Mouse (Mus musculus) myocyte (in vitro differentiated cells): ENCODE measurements at regions not wholly inside any gene's neighbourhood (a gene's known extent, or its start where the extent isn't known, plus 50 kb on each side); places are given as distances from the start of the nearest gene placed in this dataset.

Source experiments
- H3K27me3 ChIP-seq: one replicate; pipeline ENCODE4 v1.6.1; 2011; ENCODE audit not compliant: control insufficient read depth, insufficient read depth, insufficient read length
- H3K36me3 ChIP-seq: one replicate; pipeline ENCODE4 v1.6.1; 2011; ENCODE audit not compliant: control insufficient read depth, insufficient read depth
- H3K4me2 ChIP-seq: one replicate; pipeline ENCODE4 v1.6.1; 2011; ENCODE audit warnings: low read depth, control low read depth
- H3K4me3 ChIP-seq: one replicate; pipeline ENCODE4 v1.5.1; 2011; ENCODE audit warnings: mild to moderate bottlenecking, control low read depth, moderate library complexity
- H3K79me2 ChIP-seq: one replicate; pipeline ENCODE4 v1.6.1; 2011; ENCODE audit not compliant: control insufficient read depth, insufficient read depth
- H3ac ChIP-seq: one replicate; pipeline ENCODE4 v1.6.1; 2011; ENCODE audit not compliant: control insufficient read depth, insufficient read length
- CEBPB ChIP-seq: IDR thresholded peaks from 2 replicates; pipeline ENCODE4 v1.6.1; 2011; ENCODE audit warnings: mild to moderate bottlenecking, moderate library complexity; ENCODE audit not compliant: poor library complexity, insufficient read depth, severe bottlenecking
- E2F4 ChIP-seq: IDR thresholded peaks from one replicate; pipeline ENCODE4 v1.6.1; 2011; ENCODE audit warnings: mild to moderate bottlenecking, control low read depth, moderate library complexity; ENCODE audit not compliant: insufficient read depth
- MAX ChIP-seq: IDR thresholded peaks from one replicate; pipeline ENCODE4 v1.6.1; 2011; ENCODE audit warnings: low read depth, mild to moderate bottlenecking, control low read depth
- MYOD1 ChIP-seq, 3 experiments: IDR thresholded peaks; one replicate each; pipeline ENCODE4 v1.6.1; 2011; ENCODE audit warnings: control low read depth in 2 of 3, low read depth in 2 of 3, mild to moderate bottlenecking in 2 of 3, moderate library complexity in 1 of 3; ENCODE audit not compliant: insufficient read length in 2 of 3, control insufficient read depth in 1 of 3
- MYOG ChIP-seq, 3 experiments: IDR thresholded peaks; one replicate each; pipeline ENCODE4 v1.6.1; 2011; ENCODE audit warnings: control low read depth in 2 of 3, low read depth in 2 of 3, mild to moderate bottlenecking in 2 of 3; ENCODE audit not compliant: insufficient read length in 2 of 3, control insufficient read depth in 1 of 3, insufficient read depth in 1 of 3
- POLR2A ChIP-seq: IDR thresholded peaks from one replicate; pipeline ENCODE4 v1.6.1; 2011; ENCODE audit warnings: low read depth, mild to moderate bottlenecking, control low read depth, moderate library complexity; ENCODE audit not compliant: insufficient read length
- POLR2AphosphoS2 ChIP-seq: IDR thresholded peaks from one replicate; pipeline ENCODE4 v1.6.1; 2011; ENCODE audit warnings: low read depth, control low read depth; ENCODE audit not compliant: insufficient read length
- REST ChIP-seq: IDR thresholded peaks from one replicate; pipeline ENCODE4 v1.6.1; 2011; ENCODE audit warnings: mild to moderate bottlenecking, control low read depth, moderate library complexity; ENCODE audit not compliant: insufficient read depth, insufficient read length
- SRF ChIP-seq: IDR thresholded peaks from one replicate; pipeline ENCODE4 v1.6.1; 2011; ENCODE audit warnings: low read depth; ENCODE audit not compliant: control insufficient read depth, insufficient read length
- TCF12 ChIP-seq: IDR thresholded peaks from one replicate; pipeline ENCODE4 v1.6.1; 2011; ENCODE audit warnings: mild to moderate bottlenecking, control low read depth; ENCODE audit not compliant: poor library complexity, insufficient read depth, severe bottlenecking
- TCF3 ChIP-seq: IDR thresholded peaks from one replicate; pipeline ENCODE4 v1.6.1; 2011; ENCODE audit warnings: low read depth, control low read depth; ENCODE audit not compliant: insufficient read length
- USF1 ChIP-seq: IDR thresholded peaks from one replicate; pipeline ENCODE4 v1.6.1; 2011; ENCODE audit warnings: low read depth, mild to moderate bottlenecking, control low read depth, moderate library complexity

GRCm38 (mm10) chr10:51843099-51843498, 165.5 kb downstream of the Rfx6 start:
- H3K4me2 ChIP-seq = no peak overlapping the region
- H3K4me3 ChIP-seq = no peak overlapping the region
- H3K27me3 ChIP-seq = no peaks in the 10 kb centered on the region
- TF ChIP-seq MYOG (IDR thresholded peaks at IDR 0.05; ENCODE audit: control insufficient read depth in 1 of 3, insufficient read depth in 1 of 3, insufficient read length in 2 of 3, low read depth in 2 of 3) (no peak), REST (no peak), USF1 (no peak), TCF3 (no peak), CEBPB (no peak), E2F4 (no peak), MYOD1 (IDR thresholded peaks at IDR 0.05; ENCODE audit: control insufficient read depth in 1 of 3, insufficient read length in 2 of 3, low read depth in 2 of 3) (no peak), MAX (no peak), SRF (no peak), POLR2A (no peak), POLR2AphosphoS2 (no peak), TCF12 (no peak)
- no peaks in the 10 kb centered on the region for H3K79me2 ChIP-seq
- H3K36me3 ChIP-seq = no peaks in the 10 kb centered on the region
- H3ac ChIP-seq = no peak overlapping the region

- Histone ChIP-seq H3K4me2 (no peak overlapping the region), H3K36me3 (no peaks in the 10 kb centered on the region), H3ac (no peak overlapping the region), H3K4me3 (no peak overlapping the region), H3K27me3 (no peaks in the 10 kb centered on the region), H3K79me2 (no peaks in the 10 kb centered on the region)
- no peak for TF ChIP-seq REST
- no peak for TF ChIP-seq CEBPB
- no peak for TF ChIP-seq POLR2AphosphoS2
- no peak for TF ChIP-seq MYOD1 (IDR thresholded peaks at IDR 0.05; ENCODE audit: control insufficient read depth in 1 of 3, insufficient read length in 2 of 3, low read depth in 2 of 3)
- TF ChIP-seq USF1 = no peak
- TF ChIP-seq MAX = no peak
- no peak for TF ChIP-seq TCF12
- TF ChIP-seq TCF3 = no peak
- TF ChIP-seq POLR2A = no peak
- TF ChIP-seq MYOG (IDR thresholded peaks at IDR 0.05; ENCODE audit: control insufficient read depth in 1 of 3, insufficient read depth in 1 of 3, insufficient read length in 2 of 3, low read depth in 2 of 3) = no peak
- TF ChIP-seq E2F4 = no peak
- no peak for TF ChIP-seq SRF
Observed at GRCm38 (mm10) chr10:51846287-51846686, 168.7 kb downstream of the Rfx6 start.

- Histone ChIP-seq H3K4me2 (no peak overlapping the region), H3K27me3 (no peaks in the 10 kb centered on the region), H3K4me3 (no peak overlapping the region), H3K36me3 (no peaks in the 10 kb centered on the region), H3K79me2 (no peaks in the 10 kb centered on the region), H3ac (no peak overlapping the region)
- no peak for TF ChIP-seq POLR2A
- TF ChIP-seq SRF = no peak
- no peak for TF ChIP-seq CEBPB
- no peak for TF ChIP-seq MYOG (IDR thresholded peaks at IDR 0.05; ENCODE audit: control insufficient read depth in 1 of 3, insufficient read depth in 1 of 3, insufficient read length in 2 of 3, low read depth in 2 of 3)
- TF ChIP-seq MYOD1 (IDR thresholded peaks at IDR 0.05; ENCODE audit: control insufficient read depth in 1 of 3, insufficient read length in 2 of 3, low read depth in 2 of 3) = peak in 1 of 3 experiments; percentile 23
- TF ChIP-seq TCF12 = peak; percentile 16
- no peak for TF ChIP-seq REST
Observed at GRCm38 (mm10) chr10:51869409-51869808, 152.9 kb upstream of the Vgll2 start.

GRCm38 (mm10) chr10:51911066-51911691, 111.1 kb upstream of the Vgll2 start:
- H3K4me2 ChIP-seq = no peak overlapping the region
- H3K4me3 ChIP-seq = no peak overlapping the region
- H3K27me3 ChIP-seq = no peaks in the 10 kb centered on the region
- no peaks in the 10 kb centered on the region for H3K79me2 ChIP-seq
- no peak overlapping the region for H3ac ChIP-seq
- H3K36me3 ChIP-seq = no peaks in the 10 kb centered on the region
- TF ChIP-seq TCF3 = no peak
- no peak for TF ChIP-seq REST
- no peak for TF ChIP-seq MYOG (IDR thresholded peaks at IDR 0.05; ENCODE audit: control insufficient read depth in 1 of 3, insufficient read depth in 1 of 3, insufficient read length in 2 of 3, low read depth in 2 of 3)
- TF ChIP-seq SRF = no peak
- TF ChIP-seq CEBPB = no peak
- no peak for TF ChIP-seq POLR2A
- no peak for TF ChIP-seq USF1
- no peak for TF ChIP-seq MAX
- TF ChIP-seq TCF12 = no peak

GRCm38 (mm10) chr10:51912096-51912495, 110.2 kb upstream of the Vgll2 start:
- Histone ChIP-seq H3K4me2 (no peak overlapping the region), H3K36me3 (no peaks in the 10 kb centered on the region), H3K79me2 (no peaks in the 10 kb centered on the region), H3K4me3 (no peak overlapping the region), H3K27me3 (no peaks in the 10 kb centered on the region), H3ac (no peak overlapping the region)
- TF ChIP-seq SRF = no peak
- no peak for TF ChIP-seq POLR2A
- TF ChIP-seq TCF3 = no peak
